Comparison of ENCODE assay signal across 7 mouse cellular contexts in the genomic region with DNA sequence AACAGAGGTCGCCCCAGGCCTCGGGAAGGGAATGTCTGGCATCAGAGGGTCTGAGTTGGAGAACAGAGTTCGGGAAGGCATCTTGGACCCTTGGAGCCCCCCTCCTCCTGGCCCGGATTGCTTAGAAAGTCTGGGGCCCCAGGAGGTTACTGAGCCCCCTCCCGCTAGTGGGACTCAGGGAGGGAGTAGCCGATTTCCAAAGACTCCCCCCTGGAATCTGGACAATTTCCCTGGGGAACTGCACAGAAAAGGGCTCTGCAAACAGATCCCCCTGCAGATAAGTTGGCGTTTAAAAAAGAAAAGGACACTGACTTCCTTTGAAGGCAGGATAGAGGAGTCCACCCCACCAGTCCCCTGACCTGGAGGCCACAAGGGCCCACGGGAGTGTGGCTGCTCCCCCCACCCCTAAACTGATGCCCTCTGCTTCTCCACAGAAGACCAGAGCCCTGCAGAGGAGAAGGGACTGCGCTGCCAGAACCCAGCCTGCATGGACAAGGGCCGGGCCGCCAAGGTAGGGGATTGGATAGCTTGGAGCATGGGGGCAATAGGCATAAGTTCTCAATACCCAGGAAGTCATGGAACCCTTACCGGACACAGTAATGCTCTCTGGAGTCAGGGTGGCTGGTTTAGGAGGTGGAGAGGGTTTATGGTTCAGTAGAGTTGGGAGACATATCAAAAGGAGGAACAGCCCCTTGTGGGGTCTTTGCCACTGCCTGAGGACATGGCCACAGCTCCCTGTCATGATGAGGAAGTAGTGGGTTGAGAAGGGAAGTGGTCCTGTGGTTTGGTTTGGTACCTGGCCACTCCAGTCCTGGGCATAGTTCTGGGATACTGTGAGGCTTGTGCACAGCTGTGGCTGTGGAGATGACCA. TPM values are rescaled to one million over a fixed set of nuclear protein-coding genes. Genes with fewer than 3 reads are reported as not detected.
DNase-seq lines count a peak whose midpoint lies in the region; ATAC-seq and TF ChIP-seq lines count a peak whose summit lies in the region.

No protein-coding gene starts in this region.

- TF ChIP-seq CTCF in thymus, adult 2 months (IDR thresholded peaks at IDR 0.05; ENCODE audit: borderline replicate concordance, control insufficient read depth, extremely low read depth, insufficient read depth, low read length, poor library complexity) = no peak
- no peak for TF ChIP-seq CTCF in liver, embryonic 14.5 days (IDR thresholded peaks at IDR 0.05; ENCODE audit: low read depth)

- peak overlapping the region; percentile 84 for H3K4me3 ChIP-seq in thymus, adult 2 months (ENCODE audit: control insufficient read depth, insufficient read depth, low read length)
- peak overlapping the region; percentile 72 for H3K4me3 ChIP-seq in forebrain, embryonic 15.5 days
- peak overlapping the region; percentile 68 to 80 for H3K4me3 ChIP-seq in liver, embryonic 14.5 days (ENCODE audit: insufficient read depth in 1 of 2, low read depth in 2 of 2, low read length in 2 of 2)

- peak overlapping the region; percentile 84 for H3K9ac ChIP-seq in forebrain, embryonic 15.5 days (replicated peaks)
- H3K9ac ChIP-seq in liver, embryonic 14.5 days (replicated peaks) = peak overlapping the region; percentile 62

- no peaks in the 10 kb centered on the region for H3K9me3 ChIP-seq in forebrain, embryonic 15.5 days
- H3K9me3 ChIP-seq in liver, embryonic 14.5 days (ENCODE audit: control insufficient read depth, low read length) = no peaks in the 10 kb centered on the region

- H3K27ac ChIP-seq in thymus, adult 2 months (ENCODE audit: control insufficient read depth, insufficient read depth, low read length) = no peak overlapping the region
- 0 out of 2 replicates have a peak overlapping the region, but pooled peaks have one; percentile 43 for H3K27ac ChIP-seq in forebrain, embryonic 15.5 days (replicated peaks)
- H3K27ac ChIP-seq in liver, embryonic 14.5 days = no peak overlapping the region

- H3K36me3 ChIP-seq in thymus, adult 2 months (ENCODE audit: control insufficient read depth, insufficient read depth, low read length) = no peaks in the 10 kb centered on the region
- H3K36me3 ChIP-seq in forebrain, embryonic 15.5 days = no peaks in the 10 kb centered on the region
- H3K36me3 ChIP-seq in liver, embryonic 14.5 days (replicated peaks; ENCODE audit: control insufficient read depth, insufficient read depth, low read depth) = no peaks in the 10 kb centered on the region

- DNase-seq in thymus, adult 2 months = no peak
- no peak for DNase-seq in thymus, postnatal 25 days
- no peak for DNase-seq in liver, embryonic 14.5 days (ENCODE audit: low read depth in 3 of 3, low spot score in 3 of 3)
- no peak for DNase-seq in frontal cortex, adult 2 months (ENCODE audit: extremely low spot score in 1 of 2, low spot score in 1 of 2)
- no peak for DNase-seq in thymus, postnatal 10 days (ENCODE audit: low spot score in 2 of 2)

- H3K27me3 ChIP-seq in thymus, adult 2 months (ENCODE audit: control insufficient read depth, insufficient read depth, low read length) = no peaks in the 10 kb centered on the region; the same call in 1 of the 2 replicates
- H3K27me3 ChIP-seq in forebrain, embryonic 15.5 days = 0 out of 2 replicates have a peak, but pooled peaks cover 3% of the 10 kb centered on the region
- H3K27me3 ChIP-seq in liver, embryonic 14.5 days (ENCODE audit: control insufficient read depth, insufficient read depth, low read length) = no peaks in the 10 kb centered on the region

- TF ChIP-seq EP300 in liver, embryonic 14.5 days (IDR thresholded peaks at IDR 0.05; ENCODE audit: low read depth) = no peak

- H3K4me1 ChIP-seq in thymus, adult 2 months (replicated peaks; ENCODE audit: control insufficient read depth, insufficient read depth, low read length) = peaks cover 13% of the 10 kb centered on the region
- H3K4me1 ChIP-seq in forebrain, embryonic 15.5 days = peaks cover 25% of the 10 kb centered on the region
- peaks cover 26 to 28% of the 10 kb centered on the region in 2 experiments for H3K4me1 ChIP-seq in liver, embryonic 14.5 days (replicated peaks; ENCODE audit: control insufficient read depth in 2 of 2, insufficient read depth in 2 of 2, low read length in 1 of 2)

- no peak for ATAC-seq in forebrain, embryonic 15.5 days (replicated peaks)
- ATAC-seq in liver, embryonic 14.5 days (ENCODE audit: insufficient read depth) = no peak
- no peak for ATAC-seq in cerebellum, adult (ENCODE audit: insufficient number of reproducible peaks, low FRiP score, low TSS enrichment)

- peak overlapping the region; percentile 83 for H3K4me2 ChIP-seq in forebrain, embryonic 15.5 days (replicated peaks)
- H3K4me2 ChIP-seq in liver, embryonic 14.5 days (ENCODE audit: low read depth) = peak overlapping the region; percentile 93

- no peak for TF ChIP-seq POLR2A in thymus, adult 2 months (IDR thresholded peaks at IDR 0.05; ENCODE audit: control insufficient read depth, extremely low read depth, insufficient read depth, low read length, poor library complexity)

- 6% methylated on average over 12 of the region's 12 CpGs for WGBS in thymus, adult 2 months
- 6% methylated on average over 12 of the region's 12 CpGs for WGBS in forebrain, embryonic 15.5 days
- WGBS in liver, embryonic 14.5 days (ENCODE audit: insufficient replicate concordance) = 6% methylated on average over 12 of the region's 12 CpGs

RNA-seq across cellular contexts. Expression of a gene that starts 15.1 kb away (rescaled TPM):
- polyA plus RNA-seq in thymus, adult 2 months (2012; rRNA removed) = 21.5 and 22.0 TPM in 2 replicates
- polyA plus RNA-seq in forebrain, embryonic 15.5 days (2015; fragmentation: Nextera tagmentation; extraction: Ambion mirVana) = 9.3 and 10.9 TPM in 2 replicates
- 4.5 and 4.7 TPM in 2 replicates for polyA plus RNA-seq in liver, embryonic 14.5 days (2012; rRNA removed)
- polyA plus RNA-seq in liver, embryonic 14.5 days (2014; fragmentation: Nextera tagmentation; extraction: Ambion mirVana) = 2.6 and 4.8 TPM in 2 replicates
- 41.1 and 49.7 TPM in 2 replicates for polyA plus RNA-seq in frontal cortex, adult 2 months (2012; rRNA removed)

RNA-seq across cellular contexts. Expression of a gene that starts 28.3 kb away (rescaled TPM):
- polyA plus RNA-seq in thymus, adult 2 months (2012; rRNA removed) = 19.9 and 20.6 TPM in 2 replicates
- 0.53 and 1.0 TPM in 2 replicates for polyA plus RNA-seq in forebrain, embryonic 15.5 days (2015; fragmentation: Nextera tagmentation; extraction: Ambion mirVana)
- 0.68 and 0.93 TPM in 2 replicates for polyA plus RNA-seq in liver, embryonic 14.5 days (2012; rRNA removed)
- 0.15 and 0.16 TPM in 2 replicates for polyA plus RNA-seq in liver, embryonic 14.5 days (2014; fragmentation: Nextera tagmentation; extraction: Ambion mirVana)
- 7.0 and 10.6 TPM in 2 replicates for polyA plus RNA-seq in frontal cortex, adult 2 months (2012; rRNA removed)

RNA-seq across cellular contexts. Expression of a gene that starts 48.3 kb away (rescaled TPM):
- polyA plus RNA-seq in thymus, adult 2 months (2012; rRNA removed) = 40.5 and 48.6 TPM in 2 replicates
- 26.4 and 27.9 TPM in 2 replicates for polyA plus RNA-seq in forebrain, embryonic 15.5 days (2015; fragmentation: Nextera tagmentation; extraction: Ambion mirVana)
- polyA plus RNA-seq in liver, embryonic 14.5 days (2012; rRNA removed) = 9.8 and 11.1 TPM in 2 replicates
- 11.5 and 16.3 TPM in 2 replicates for polyA plus RNA-seq in liver, embryonic 14.5 days (2014; fragmentation: Nextera tagmentation; extraction: Ambion mirVana)
- polyA plus RNA-seq in frontal cortex, adult 2 months (2012; rRNA removed) = 15.9 and 18.4 TPM in 2 replicates

RNA-seq across cellular contexts. Expression of a gene that starts 49.1 kb away (rescaled TPM):
- 0.34 and 0.40 TPM in 2 replicates for polyA plus RNA-seq in thymus, adult 2 months (2012; rRNA removed)
- 1.5 TPM in 2 replicates for polyA plus RNA-seq in forebrain, embryonic 15.5 days (2015; fragmentation: Nextera tagmentation; extraction: Ambion mirVana)
- 0.03 and 0.06 TPM in 2 replicates for polyA plus RNA-seq in liver, embryonic 14.5 days (2012; rRNA removed)
- not detected in 2 replicates for polyA plus RNA-seq in liver, embryonic 14.5 days (2014; fragmentation: Nextera tagmentation; extraction: Ambion mirVana)
- 0.13 and 0.20 TPM in 2 replicates for polyA plus RNA-seq in frontal cortex, adult 2 months (2012; rRNA removed)

RNA-seq across cellular contexts. Expression of a gene that starts 60.0 kb away (rescaled TPM):
- polyA plus RNA-seq in thymus, adult 2 months (2012; rRNA removed) = 27.4 and 31.2 TPM in 2 replicates
- polyA plus RNA-seq in forebrain, embryonic 15.5 days (2015; fragmentation: Nextera tagmentation; extraction: Ambion mirVana) = 18.0 and 21.5 TPM in 2 replicates
- polyA plus RNA-seq in liver, embryonic 14.5 days (2012; rRNA removed) = 8.2 and 10.7 TPM in 2 replicates
- polyA plus RNA-seq in liver, embryonic 14.5 days (2014; fragmentation: Nextera tagmentation; extraction: Ambion mirVana) = 6.4 and 8.8 TPM in 2 replicates
- polyA plus RNA-seq in frontal cortex, adult 2 months (2012; rRNA removed) = 17.6 and 19.1 TPM in 2 replicates
